Mouse (Mus musculus) heart, postnatal 0 days (tissue): ENCODE measurements at regions not wholly inside any gene's neighbourhood (a gene's known extent, or its start where the extent isn't known, plus 50 kb on each side); places are given as distances from the start of the nearest gene placed in this dataset.

Experiments used
- ATAC-seq: fragments of 200-750 bp; cut with Nextera tagmentation; 2 replicates; pipeline ENCODE4 v1.8.0; 2017; ENCODE audit warnings: low read depth, moderate number of reproducible peaks, moderate library complexity; ENCODE audit not compliant: insufficient read depth
- DNase-seq: peaks from one replicate; pipeline ENCODE4 v3.0.0-alpha.2; 2016; ENCODE audit warnings: low spot score
- H3K27ac ChIP-seq: fragments of 300-500 bp; sonication (generic); 2 replicates; pipeline ENCODE4 v1.5.1; 2014; ENCODE audit warnings: low read depth, mild to moderate bottlenecking
- H3K27me3 ChIP-seq: fragments of 300-500 bp; sonication (generic); 2 replicates; pipeline ENCODE4 v1.6.1; 2014; ENCODE audit warnings: low read length, mixed read lengths; ENCODE audit not compliant: control insufficient read depth, insufficient read depth
- H3K36me3 ChIP-seq: fragments of 300-500 bp; sonication (generic); replicated peaks from 2 replicates; pipeline ENCODE4 v1.6.1; 2014; ENCODE audit warnings: low read length, mixed read lengths; ENCODE audit not compliant: control insufficient read depth, insufficient read depth
- H3K4me1 ChIP-seq: fragments of 300-500 bp; sonication (generic); 2 replicates; pipeline ENCODE4 v1.6.1; 2014; ENCODE audit warnings: antibody characterized with exemption; ENCODE audit not compliant: control insufficient read depth, insufficient read depth
- H3K4me2 ChIP-seq: fragments of 300-500 bp; sonication (generic); 2 replicates; pipeline ENCODE4 v1.6.1; 2014; ENCODE audit warnings: low read depth, mild to moderate bottlenecking, low read length, moderate library complexity
- H3K4me3 ChIP-seq: fragments of 300-500 bp; sonication (generic); 2 replicates; pipeline ENCODE4 v1.5.1; 2014; ENCODE audit warnings: low read depth, low read length
- H3K9ac ChIP-seq: fragments of 300-500 bp; sonication (generic); replicated peaks from 2 replicates; pipeline ENCODE4 v1.6.1; 2014; ENCODE audit warnings: low read depth, low read length, mixed read lengths
- H3K9me3 ChIP-seq: fragments of 300-500 bp; sonication (generic); replicated peaks from 2 replicates; pipeline ENCODE4 v1.6.1; 2016; ENCODE audit warnings: low read length; ENCODE audit not compliant: control insufficient read depth
- CTCF ChIP-seq: IDR thresholded peaks from 2 replicates; pipeline ENCODE4 v1.5.1; 2016; ENCODE audit warnings: antibody characterized with exemption, control low read depth, low read depth
- EP300 ChIP-seq: IDR thresholded peaks from 2 replicates; pipeline ENCODE4 v1.6.1; 2016; ENCODE audit warnings: antibody characterized with exemption, low read depth
- WGBS: fragments of 180-500 bp; shearing (Covaris S2); extraction: QIAGEN DNeasy Blood & Tissue Kit; methylation state at CpG from one replicate; pipeline ENCODE4 v1.1.7; 2014; 5-methylcytosine and 5-hydroxymethylcytosine counted together

DNA sequence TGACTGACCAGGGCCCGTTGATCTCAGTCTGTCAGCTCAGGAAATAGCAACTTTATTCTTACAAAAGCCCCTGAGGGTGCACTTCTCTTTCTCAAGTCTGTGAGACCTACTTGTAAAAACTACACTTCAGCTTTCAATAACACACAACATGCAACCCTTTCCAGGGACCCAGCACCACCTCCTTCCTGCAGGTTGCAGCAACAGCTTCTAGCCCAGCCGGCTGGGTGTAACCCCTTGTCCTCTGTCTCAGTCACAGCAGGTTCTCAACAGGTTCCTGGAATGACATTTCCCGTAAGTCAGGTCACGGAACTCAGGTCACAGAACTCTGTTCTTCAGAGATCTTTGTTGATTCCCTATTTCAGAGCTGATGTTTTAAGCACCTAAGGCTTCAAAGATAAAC is 558.5 kb upstream of the Camk1g start:
- Histone ChIP-seq H3K4me3 (no peak overlapping the region), H3K36me3 (no peaks in the 10 kb centered on the region), H3K9ac (no peak overlapping the region), H3K4me2 (no peak overlapping the region), H3K9me3 (no peaks in the 10 kb centered on the region), H3K27me3 (no peaks in the 10 kb centered on the region), H3K27ac (no peak overlapping the region), H3K4me1 (no peaks in the 10 kb centered on the region)
- TF ChIP-seq EP300 (no peak), CTCF (no peak)
- no peak for DNase-seq
- WGBS, result 72% methylated on average over 4 of the region's 4 CpGs
- ATAC-seq, result no peak

GRCm38 (mm10) chr1:193922756-193923155 is 552.7 kb upstream of the Camk1g start:
- Histone ChIP-seq H3K4me1 (no peaks in the 10 kb centered on the region), H3K4me3 (no peak overlapping the region), H3K27ac (no peak overlapping the region), H3K9me3 (no peaks in the 10 kb centered on the region), H3K27me3 (no peaks in the 10 kb centered on the region), H3K9ac (no peak overlapping the region), H3K36me3 (no peaks in the 10 kb centered on the region), H3K4me2 (no peak overlapping the region)
- DNase-seq, result no peak
- 57% methylated on average over 4 of the region's 4 CpGs for whole genome bisulfite sequencing
- ATAC-seq, result no peak
- TF ChIP-seq EP300 (no peak), CTCF (no peak)

DNA sequence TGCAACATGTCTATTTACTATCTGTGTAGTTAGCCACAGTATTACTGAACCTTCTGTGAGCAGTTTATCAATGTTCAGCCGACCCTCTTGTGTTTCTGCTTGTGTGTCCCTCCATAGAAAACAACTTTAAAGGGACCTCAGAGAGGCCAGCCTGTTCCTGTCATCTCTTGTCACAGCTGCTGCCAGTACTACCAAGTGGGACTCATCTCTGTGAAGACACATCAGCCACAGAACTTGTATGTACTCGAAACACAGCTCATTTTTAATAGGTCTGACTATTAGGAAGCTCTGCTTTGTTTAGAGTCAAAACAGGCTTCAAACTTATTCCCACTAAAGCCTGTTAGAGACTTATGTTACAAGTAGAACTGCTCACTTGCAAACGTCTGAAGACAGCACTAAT is 549.1 kb upstream of the Camk1g start:
- Histone ChIP-seq H3K4me1 (no peaks in the 10 kb centered on the region), H3K9ac (no peak overlapping the region), H3K36me3 (no peaks in the 10 kb centered on the region), H3K4me2 (no peak overlapping the region), H3K4me3 (no peak overlapping the region), H3K27ac (no peak overlapping the region), H3K27me3 (no peaks in the 10 kb centered on the region), H3K9me3 (no peaks in the 10 kb centered on the region)
- DNase-seq, result no peak
- 36% methylated on average over 3 of the region's 3 CpGs for WGBS
- ATAC-seq, result no peak
- TF ChIP-seq EP300, result no peak
- no peak for TF ChIP-seq CTCF

GRCm38 (mm10) chr1:193905711-193906110 is 535.6 kb upstream of the Camk1g start:
- ATAC-seq (no peak), DNase-seq (no peak)
- H3K4me2 ChIP-seq, result no peak overlapping the region
- H3K4me3 ChIP-seq, result no peak overlapping the region
- no peaks in the 10 kb centered on the region for H3K27me3 ChIP-seq
- H3K9ac ChIP-seq, result no peak overlapping the region
- TF ChIP-seq CTCF (no peak), EP300 (no peak)
- no peaks in the 10 kb centered on the region for H3K4me1 ChIP-seq
- H3K27ac ChIP-seq, result no peak overlapping the region
- H3K36me3 ChIP-seq, result no peaks in the 10 kb centered on the region
- no peaks in the 10 kb centered on the region for H3K9me3 ChIP-seq

DNA sequence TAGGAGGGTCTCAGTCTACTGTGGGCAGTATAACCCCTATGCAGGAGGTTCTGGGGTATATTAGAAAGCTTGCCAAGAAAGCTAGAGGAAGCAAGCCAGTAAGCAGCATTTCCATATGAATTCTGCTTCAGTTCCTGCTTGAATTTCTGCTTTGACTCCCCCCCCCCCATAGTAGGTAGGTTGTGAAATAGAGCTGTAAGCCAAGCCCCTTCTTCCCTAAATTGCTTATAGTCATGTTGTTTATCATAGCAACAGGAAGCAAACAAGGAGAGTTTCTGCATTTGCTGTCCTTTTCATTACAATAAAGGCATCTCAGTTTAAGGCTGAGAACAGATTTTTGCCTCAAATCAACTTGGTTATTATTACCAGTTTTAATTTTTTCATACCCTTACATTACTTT is 524.0 kb upstream of the Camk1g start:
- Histone ChIP-seq H3K9me3 (no peaks in the 10 kb centered on the region), H3K27me3 (no peaks in the 10 kb centered on the region), H3K4me3 (no peak overlapping the region), H3K36me3 (no peaks in the 10 kb centered on the region), H3K4me1 (no peaks in the 10 kb centered on the region), H3K27ac (no peak overlapping the region), H3K9ac (no peak overlapping the region), H3K4me2 (no peak overlapping the region)
- DNase-seq, result no peak
- TF ChIP-seq CTCF (no peak), EP300 (no peak)
- no peak for ATAC-seq

GRCm38 (mm10) chr1:193876540-193876939 is 506.4 kb upstream of the Camk1g start:
- no peak for TF ChIP-seq EP300
- no peak for TF ChIP-seq CTCF
- no peaks in the 10 kb centered on the region for H3K36me3 ChIP-seq
- H3K27ac ChIP-seq, result no peak overlapping the region
- peak; percentile 20 for DNase-seq
- WGBS, result 12% methylated on average over 2 of the region's 2 CpGs
- H3K9ac ChIP-seq, result no peak overlapping the region
- no peaks in the 10 kb centered on the region for H3K27me3 ChIP-seq
- 0 out of 2 replicates have a peak, but pooled peaks have one; percentile 27 for ATAC-seq
- H3K4me3 ChIP-seq, result no peak overlapping the region
- H3K9me3 ChIP-seq, result no peaks in the 10 kb centered on the region
- no peaks in the 10 kb centered on the region for H3K4me1 ChIP-seq
- H3K4me2 ChIP-seq, result no peak overlapping the region
